Mouse (Mus musculus): ENCODE measurements around the gene Marcks. TPM values are rescaled to one million over a fixed set of nuclear protein-coding genes. Genes with fewer than 3 reads are reported as not detected.

The Marcks gene
- polyA plus RNA-seq, 1 experiment from 2014 or later = 321 TPM

GRCm38 (mm10) chr10:37145456-37145855 is 6.7 kb upstream of the Marcks start:
- 82% methylated on average over 1 of the region's 1 CpGs for WGBS
- Histone ChIP-seq H3K9ac (replicated peaks) (no peak overlapping the region), H3K9me3 (no peaks in the 10 kb centered on the region), H3K36me3 (no peaks in the 10 kb centered on the region), H3K27ac (replicated peaks) (no peak overlapping the region), H3K4me1 (peaks cover 10% of the 10 kb centered on the region; the same call in 1 of the 2 replicates), H3K4me2 (replicated peaks) (no peak overlapping the region), H3K4me3 (no peak overlapping the region), H3K27me3 (no peaks in the 10 kb centered on the region)
- no peak for ATAC-seq (ENCODE audit: low FRiP score, low read depth)

- no peaks in the 10 kb centered on the region for H3K27me3 ChIP-seq
- ATAC-seq (ENCODE audit: low FRiP score, low read depth) = no peak
- H3K9me3 ChIP-seq = no peaks in the 10 kb centered on the region
- peak overlapping the region; percentile 100 for H3K27ac ChIP-seq (replicated peaks)
- WGBS = 70% methylated on average over 4 of the region's 4 CpGs
- peaks cover 10% of the 10 kb centered on the region; the same call in 1 of the 2 replicates for H3K4me1 ChIP-seq
- peaks cover 1% of the 10 kb centered on the region for H3K36me3 ChIP-seq
- peak overlapping the region; percentile 58 for H3K4me2 ChIP-seq (replicated peaks)
- no peak overlapping the region; the same call in 1 of the 2 replicates for H3K9ac ChIP-seq (replicated peaks)
- peak overlapping the region; percentile 100 for H3K4me3 ChIP-seq
These were observed 2.9 kb upstream of the Marcks start for GRCm38 (mm10) chr10:37141621-37142020.

GRCm38 (mm10) chr10:37140736-37141451 is 2.2 kb upstream of the Marcks start:
- Histone ChIP-seq H3K36me3 (peaks cover 8% of the 10 kb centered on the region), H3K4me3 (peak overlapping the region; percentile 100), H3K27ac (replicated peaks) (peak overlapping the region; percentile 100), H3K4me1 (peaks cover 10% of the 10 kb centered on the region; the same call in 1 of the 2 replicates), H3K4me2 (replicated peaks) (peak overlapping the region; percentile 58), H3K27me3 (no peaks in the 10 kb centered on the region), H3K9me3 (no peaks in the 10 kb centered on the region), H3K9ac (replicated peaks) (peak overlapping the region; percentile 100)
- under 1% methylated on average over 46 of the region's 47 CpGs for WGBS
- ATAC-seq (ENCODE audit: low FRiP score, low read depth) = peak; percentile 92

GRCm38 (mm10) chr10:37140166-37140735 is 1.5 kb upstream of the Marcks start:
- ATAC-seq (ENCODE audit: low FRiP score, low read depth) = no peak
- WGBS = under 1% methylated on average over 24 of the region's 24 CpGs
- H3K4me3 ChIP-seq = peak overlapping the region; percentile 100

GRCm38 (mm10) chr10:37139443-37140165 is 884 bp upstream of the Marcks start:
- H3K27ac ChIP-seq (replicated peaks) = peak overlapping the region; percentile 100
- under 1% methylated on average over 26 of the region's 26 CpGs for WGBS
- H3K4me3 ChIP-seq = peak overlapping the region; percentile 100
- H3K9ac ChIP-seq (replicated peaks) = peak overlapping the region; percentile 100
- peaks cover 12% of the 10 kb centered on the region for H3K4me1 ChIP-seq
- H3K36me3 ChIP-seq = peaks cover 15% of the 10 kb centered on the region
- H3K27me3 ChIP-seq = no peaks in the 10 kb centered on the region
- no peak for ATAC-seq (ENCODE audit: low FRiP score, low read depth)
- H3K4me2 ChIP-seq (replicated peaks) = peak overlapping the region; percentile 58
- no peaks in the 10 kb centered on the region for H3K9me3 ChIP-seq

More at GRCm38 (mm10) chr10:37140166-37140735, 1.5 kb upstream of the Marcks start:
- Histone ChIP-seq H3K27me3 (no peaks in the 10 kb centered on the region), H3K27ac (replicated peaks) (peak overlapping the region; percentile 100), H3K9ac (replicated peaks) (peak overlapping the region; percentile 100), H3K4me2 (replicated peaks) (peak overlapping the region; percentile 58), H3K36me3 (peaks cover 10% of the 10 kb centered on the region), H3K4me1 (peaks cover 10% of the 10 kb centered on the region; the same call in 1 of the 2 replicates), H3K9me3 (no peaks in the 10 kb centered on the region)

- no peak overlapping the region; the same call in 1 of the 2 replicates for H3K4me2 ChIP-seq (replicated peaks)
These were observed 399 bp downstream of the Marcks start for GRCm38 (mm10) chr10:37138311-37138731.

GRCm38 (mm10) chr10:37137531-37138310 is 999 bp downstream of the Marcks start:
- peaks cover 17% of the 10 kb centered on the region for H3K4me1 ChIP-seq
- H3K4me2 ChIP-seq (replicated peaks) = no peak overlapping the region
- peaks cover 30% of the 10 kb centered on the region for H3K36me3 ChIP-seq
- WGBS = 1% methylated on average over 24 of the region's 24 CpGs
- peak overlapping the region; percentile 100 for H3K9ac ChIP-seq (replicated peaks)
- no peaks in the 10 kb centered on the region for H3K9me3 ChIP-seq
- ATAC-seq (ENCODE audit: low FRiP score, low read depth) = no peak
- no peaks in the 10 kb centered on the region for H3K27me3 ChIP-seq
- peak overlapping the region; percentile 100 for H3K27ac ChIP-seq (replicated peaks)
- peak overlapping the region; percentile 100 for H3K4me3 ChIP-seq

More at GRCm38 (mm10) chr10:37138311-37138731, 399 bp downstream of the Marcks start:
- Histone ChIP-seq H3K4me3 (peak overlapping the region; percentile 100), H3K4me1 (peaks cover 17% of the 10 kb centered on the region), H3K36me3 (peaks cover 27% of the 10 kb centered on the region), H3K9ac (replicated peaks) (peak overlapping the region; percentile 100), H3K9me3 (no peaks in the 10 kb centered on the region), H3K27ac (replicated peaks) (peak overlapping the region; percentile 100), H3K27me3 (no peaks in the 10 kb centered on the region)
- no peak for ATAC-seq (ENCODE audit: low FRiP score, low read depth)
- 0% methylated on average over 26 of the region's 26 CpGs for WGBS

GRCm38 (mm10) chr10:37136981-37137518 is 1.7 kb downstream of the Marcks start:
- under 1% methylated on average over 39 of the region's 49 CpGs for WGBS
- peaks cover 35% of the 10 kb centered on the region for H3K36me3 ChIP-seq
- H3K4me2 ChIP-seq (replicated peaks) = peak overlapping the region; percentile 69
- H3K9ac ChIP-seq (replicated peaks) = peak overlapping the region; percentile 100
- peak; percentile 53 for ATAC-seq (ENCODE audit: low FRiP score, low read depth)
- H3K27me3 ChIP-seq = no peaks in the 10 kb centered on the region
- H3K4me3 ChIP-seq = peak overlapping the region; percentile 100
- no peaks in the 10 kb centered on the region for H3K9me3 ChIP-seq
- peaks cover 14% of the 10 kb centered on the region for H3K4me1 ChIP-seq
- peak overlapping the region; percentile 100 for H3K27ac ChIP-seq (replicated peaks)

GRCm38 (mm10) chr10:37135951-37136751 is 2.6 kb downstream of the Marcks start:
- H3K27me3 ChIP-seq = no peaks in the 10 kb centered on the region
- H3K4me3 ChIP-seq = peak overlapping the region; percentile 100
- H3K4me2 ChIP-seq (replicated peaks) = peak overlapping the region; percentile 69
- peak overlapping the region; percentile 100 for H3K9ac ChIP-seq (replicated peaks)
- peak overlapping the region; percentile 100 for H3K27ac ChIP-seq (replicated peaks)
- WGBS = under 1% methylated on average over 84 of the region's 99 CpGs
- H3K36me3 ChIP-seq = peaks cover 35% of the 10 kb centered on the region
- no peak for ATAC-seq (ENCODE audit: low FRiP score, low read depth)
- no peaks in the 10 kb centered on the region for H3K9me3 ChIP-seq
- H3K4me1 ChIP-seq = peaks cover 7% of the 10 kb centered on the region; the same call in 1 of the 2 replicates

- H3K36me3 ChIP-seq = peaks cover 35% of the 10 kb centered on the region
- ATAC-seq (ENCODE audit: low FRiP score, low read depth) = no peak
- no peaks in the 10 kb centered on the region for H3K27me3 ChIP-seq
- peak overlapping the region; percentile 69 for H3K4me2 ChIP-seq (replicated peaks)
- H3K9ac ChIP-seq (replicated peaks) = peak overlapping the region; percentile 54; the same call in 1 of the 2 replicates
- 85% methylated on average over 4 of the region's 4 CpGs for WGBS
- no peak overlapping the region for H3K27ac ChIP-seq (replicated peaks)
- H3K4me1 ChIP-seq = peaks cover 7% of the 10 kb centered on the region; the same call in 1 of the 2 replicates
- H3K4me3 ChIP-seq = peak overlapping the region; percentile 100
- no peaks in the 10 kb centered on the region for H3K9me3 ChIP-seq
These were observed 4.6 kb downstream of the Marcks start for GRCm38 (mm10) chr10:37133876-37134708.
